In the genomic region with DNA sequence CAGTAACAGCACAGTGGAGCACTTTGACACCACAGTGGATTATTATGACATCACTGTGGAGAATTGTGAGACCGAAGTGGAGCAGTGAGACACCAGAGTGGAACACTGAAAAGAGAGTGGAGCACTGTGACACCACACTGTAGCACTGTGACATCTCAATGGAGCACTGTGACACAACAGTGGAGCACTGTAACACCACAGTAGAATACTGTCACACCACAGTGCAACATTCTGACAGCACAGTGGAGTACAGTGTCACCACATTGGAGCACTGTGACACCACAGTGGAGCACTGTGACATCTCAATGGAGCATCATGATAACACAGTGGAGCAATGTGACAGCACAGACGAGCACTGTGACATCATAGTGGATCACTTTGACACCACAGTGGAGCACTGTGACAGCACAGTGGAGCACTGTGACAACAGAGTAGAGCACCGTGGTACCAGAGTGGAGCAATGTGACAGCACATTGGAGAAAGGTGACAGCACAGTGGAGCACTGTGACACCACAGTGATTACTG, we compare ENCODE assay signal across 8 mouse cellular contexts.
A peak's percentile ranks its signal among the peaks of the same experiment; 100 is the strongest.
DNase-seq lines count a peak whose midpoint lies in the region; ATAC-seq lines count a peak whose summit lies in the region.

No protein-coding gene starts in this region.

- intact Hi-C loops in left cerebral cortex, postnatal 4 days (cut with DNase I): no loop called here

- no peaks in the 10 kb centered on the region for H3K36me3 ChIP-seq in kidney, embryonic 15.5 days
- H3K36me3 ChIP-seq in forebrain, embryonic 13.5 days (ENCODE audit: poor library complexity, severe bottlenecking): no peaks in the 10 kb centered on the region
- no peaks in the 10 kb centered on the region for H3K36me3 ChIP-seq in liver, embryonic 11.5 days (ENCODE audit: control insufficient read depth, insufficient read depth, low read length)

- peak; percentile 14; the same call in 1 of the 2 replicates for ATAC-seq in kidney, embryonic 15.5 days (replicated peaks; ENCODE audit: low FRiP score)
- ATAC-seq in forebrain, embryonic 13.5 days: peak; percentile 30
- peak; percentile 1; the same call in 1 of the 2 replicates for ATAC-seq in liver, embryonic 11.5 days (replicated peaks; ENCODE audit: low FRiP score)

- H3K9me3 ChIP-seq in kidney, embryonic 15.5 days (replicated peaks): peaks cover 60% of the 10 kb centered on the region
- H3K9me3 ChIP-seq in forebrain, embryonic 13.5 days (replicated peaks): peaks cover 87% of the 10 kb centered on the region
- H3K9me3 ChIP-seq in liver, embryonic 11.5 days (ENCODE audit: control insufficient read depth, low read length): peaks cover 69% of the 10 kb centered on the region

- no peaks in the 10 kb centered on the region for H3K4me1 ChIP-seq in kidney, embryonic 15.5 days
- H3K4me1 ChIP-seq in forebrain, embryonic 13.5 days: no peaks in the 10 kb centered on the region
- no peaks in the 10 kb centered on the region for H3K4me1 ChIP-seq in liver, embryonic 11.5 days (replicated peaks; ENCODE audit: control insufficient read depth, insufficient read depth, low read length)

- no peak overlapping the region for H3K4me2 ChIP-seq in kidney, embryonic 15.5 days
- H3K4me2 ChIP-seq in forebrain, embryonic 13.5 days: no peak overlapping the region
- no peak overlapping the region for H3K4me2 ChIP-seq in liver, embryonic 11.5 days

- no peaks in the 10 kb centered on the region for H3K27me3 ChIP-seq in kidney, embryonic 15.5 days
- H3K27me3 ChIP-seq in forebrain, embryonic 13.5 days: no peaks in the 10 kb centered on the region
- H3K27me3 ChIP-seq in liver, embryonic 11.5 days (replicated peaks; ENCODE audit: control insufficient read depth, insufficient read depth, low read length): no peaks in the 10 kb centered on the region

- H3K4me3 ChIP-seq in kidney, embryonic 15.5 days (replicated peaks): no peak overlapping the region
- no peak overlapping the region for H3K4me3 ChIP-seq in forebrain, embryonic 13.5 days
- H3K4me3 ChIP-seq in liver, embryonic 11.5 days (ENCODE audit: low read depth, low read length): no peak overlapping the region

- no peak overlapping the region for H3K27ac ChIP-seq in kidney, embryonic 15.5 days
- no peak overlapping the region for H3K27ac ChIP-seq in forebrain, embryonic 13.5 days
- H3K27ac ChIP-seq in liver, embryonic 11.5 days (ENCODE audit: low read depth, low read length): no peak overlapping the region

- DNase-seq in kidney, adult 9 months: no peak
- peak; percentile 18 for DNase-seq in MN1 (ENCODE audit: low spot score)
- DNase-seq in liver, embryonic 11.5 days (ENCODE audit: low spot score): no peak
- DNase-seq in testis, postnatal 14 days (ENCODE audit: low spot score): peak; percentile 5
- no peak for DNase-seq in B cell, adult 2 months
- no peak for DNase-seq in left cerebral cortex, postnatal 4 days

- H3K9ac ChIP-seq in kidney, embryonic 15.5 days: no peak overlapping the region
- H3K9ac ChIP-seq in forebrain, embryonic 13.5 days: no peak overlapping the region
- H3K9ac ChIP-seq in liver, embryonic 11.5 days (ENCODE audit: low read depth, low read length): no peak overlapping the region

- 62% methylated on average over 3 of the region's 3 CpGs for WGBS in kidney, embryonic 15.5 days
- WGBS in forebrain, embryonic 13.5 days: 58% methylated on average over 3 of the region's 3 CpGs
- 59% methylated on average over 3 of the region's 3 CpGs for WGBS in liver, embryonic 11.5 days

Comparison
In these comparisons a context has a peak if more than half of its experiments do, and no peak if none do; other contexts are left out.
1. DNase-seq: peak in MN1 (single experiment) and testis, postnatal 14 days (single experiment); none in kidney, adult 9 months (single experiment), liver, embryonic 11.5 days (single experiment), B cell, adult 2 months (0 of 2) and left cerebral cortex, postnatal 4 days (single experiment).
2. Peak in every context shown above with its lines, with median percentiles within 50 percentile points of each other: ATAC-seq.